Mouse (Mus musculus): Measurements from ENCODE around the gene Bend3. TPM values are rescaled to one million over a fixed set of nuclear protein-coding genes. Genes with fewer than 3 reads are reported as not detected.

Bend3 gene
- polyA plus RNA-seq, 1 experiment: not detected

- no peak for TF ChIP-seq POLR2A (IDR thresholded peaks at IDR 0.05; ENCODE audit: insufficient read depth, low read depth, low read length)
- no peak for TF ChIP-seq CTCF (IDR thresholded peaks at IDR 0.05; ENCODE audit: insufficient read depth, low read depth, low read length)
- Histone ChIP-seq H3K4me3 (ENCODE audit: insufficient read depth, low read depth, low read length) (no peak overlapping the region), H3K4me1 (ENCODE audit: control insufficient read depth, insufficient read depth, low read length) (no peaks in the 10 kb centered on the region), H3K27ac (ENCODE audit: insufficient read depth, low read depth, low read length) (no peak overlapping the region)
- 81% methylated on average over 5 of the region's 5 CpGs for WGBS
Observed at GRCm38 (mm10) chr10:43557630-43558165, 79.1 kb downstream of the Bend3 start.

- TF ChIP-seq CTCF (IDR thresholded peaks at IDR 0.05; ENCODE audit: insufficient read depth, low read depth, low read length) (no peak), POLR2A (IDR thresholded peaks at IDR 0.05; ENCODE audit: insufficient read depth, low read depth, low read length) (no peak)
- no peak overlapping the region for H3K4me3 ChIP-seq (ENCODE audit: insufficient read depth, low read depth, low read length)
- no peak overlapping the region for H3K27ac ChIP-seq (ENCODE audit: insufficient read depth, low read depth, low read length)
- H3K4me1 ChIP-seq (ENCODE audit: control insufficient read depth, insufficient read depth, low read length): no peaks in the 10 kb centered on the region
- WGBS: 82% methylated on average over 11 of the region's 11 CpGs
Observed at GRCm38 (mm10) chr10:43559313-43559712, 80.7 kb downstream of the Bend3 start.

- no peaks in the 10 kb centered on the region for H3K4me1 ChIP-seq (ENCODE audit: control insufficient read depth, insufficient read depth, low read length)
- H3K27ac ChIP-seq (ENCODE audit: insufficient read depth, low read depth, low read length): no peak overlapping the region
- WGBS: 45% methylated on average over 2 of the region's 2 CpGs
- H3K4me3 ChIP-seq (ENCODE audit: insufficient read depth, low read depth, low read length): no peak overlapping the region
- TF ChIP-seq POLR2A (IDR thresholded peaks at IDR 0.05; ENCODE audit: insufficient read depth, low read depth, low read length) (no peak), CTCF (IDR thresholded peaks at IDR 0.05; ENCODE audit: insufficient read depth, low read depth, low read length) (no peak)
Observed at GRCm38 (mm10) chr10:43560765-43561164, 82.1 kb downstream of the Bend3 start.

- no peak for TF ChIP-seq CTCF (IDR thresholded peaks at IDR 0.05; ENCODE audit: insufficient read depth, low read depth, low read length)
- TF ChIP-seq POLR2A (IDR thresholded peaks at IDR 0.05; ENCODE audit: insufficient read depth, low read depth, low read length): no peak
- no peak overlapping the region for H3K27ac ChIP-seq (ENCODE audit: insufficient read depth, low read depth, low read length)
- no peaks in the 10 kb centered on the region for H3K4me1 ChIP-seq (ENCODE audit: control insufficient read depth, insufficient read depth, low read length)
- WGBS: 84% methylated on average over 2 of the region's 2 CpGs
- H3K4me3 ChIP-seq (ENCODE audit: insufficient read depth, low read depth, low read length): no peak overlapping the region
Observed at GRCm38 (mm10) chr10:43561311-43561710, 82.7 kb downstream of the Bend3 start.

Other genes starting within 250 kb of the Bend3 start
- not detected in 2 replicates for gene Gm9803, start 45.3 kb downstream of the Bend3 start, polyA plus RNA-seq (2012; ENCODE audit: insufficient read depth, insufficient read length, low replicate concordance, missing spikeins)
- not detected in 2 replicates for gene 1700021F05Rik, start 62.2 kb downstream of the Bend3 start, polyA plus RNA-seq (2012; ENCODE audit: insufficient read depth, insufficient read length, low replicate concordance, missing spikeins)
- not detected in 2 replicates for gene Cd24a, start 99.5 kb downstream of the Bend3 start, polyA plus RNA-seq (2012; ENCODE audit: insufficient read depth, insufficient read length, low replicate concordance, missing spikeins)